Mouse (Mus musculus) kidney, embryonic 16.5 days (tissue): ENCODE measurements around the gene Rdh1. TPM values are rescaled to one million over a fixed set of nuclear protein-coding genes. Genes with fewer than 3 reads are reported as not detected.
"Not testable (repeated sequence)": the region's sequence is repeated elsewhere in the genome, so short reads cannot be mapped to it uniquely, and the experiment has no call there.

ENCODE experiments used
- ATAC-seq: fragments of 200-750 bp; cut with Nextera tagmentation; 2 replicates; pipeline ENCODE4 v1.8.0; 2017; ENCODE audit warnings: moderate TSS enrichment; ENCODE audit not compliant: low FRiP score, low TSS enrichment
- H3K27ac ChIP-seq: fragments of 300-500 bp; sonication (generic); 2 replicates; pipeline ENCODE4 v1.5.1; 2014; ENCODE audit warnings: low read length
- H3K27me3 ChIP-seq: fragments of 300-500 bp; sonication (generic); 2 replicates; pipeline ENCODE4 v1.6.1; 2014; ENCODE audit warnings: low read length, control low read depth, mixed read lengths; ENCODE audit not compliant: insufficient read depth
- H3K36me3 ChIP-seq: fragments of 300-500 bp; sonication (generic); 2 replicates; pipeline ENCODE4 v1.6.1; 2014; ENCODE audit warnings: low read length, control low read depth, mixed read lengths; ENCODE audit not compliant: insufficient read depth
- H3K4me1 ChIP-seq: fragments of 300-500 bp; sonication (generic); 2 replicates; pipeline ENCODE4 v1.6.1; 2014; ENCODE audit warnings: low read length, control low read depth, mixed read lengths; ENCODE audit not compliant: insufficient read depth
- H3K4me2 ChIP-seq: fragments of 300-500 bp; sonication (generic); replicated peaks from 2 replicates; pipeline ENCODE4 v1.6.1; 2014; ENCODE audit warnings: low read depth, low read length
- H3K4me3 ChIP-seq: fragments of 300-500 bp; sonication (generic); 2 replicates; pipeline ENCODE4 v1.5.1; 2014; ENCODE audit warnings: mild to moderate bottlenecking, low read length
- H3K9ac ChIP-seq: fragments of 300-500 bp; sonication (generic); replicated peaks from 2 replicates; pipeline ENCODE4 v1.6.1; 2014; ENCODE audit warnings: low read length
- H3K9me3 ChIP-seq: fragments of 300-500 bp; sonication (generic); 2 replicates; pipeline ENCODE4 v1.6.1; 2016; ENCODE audit warnings: low read length, control low read depth
- WGBS: fragments of 180-500 bp; shearing (Covaris S2); extraction: QIAGEN DNeasy Blood & Tissue Kit; methylation state at CpG from one replicate; pipeline ENCODE4 v1.1.7; 2014; 5-methylcytosine and 5-hydroxymethylcytosine counted together
- polyA plus RNA-seq: library from polyadenylated mRNA; unstranded; fragments of >200 nt; fragmentation: Nextera tagmentation; extraction: Ambion mirVana; gene quantifications from 2 replicates; pipeline ENCODE4 v1.2.1, GENCODE M21; 2015

Rdh1 gene
- polyA plus RNA-seq, 1 experiment from 2014 or later, result 0.22 TPM

DNA sequence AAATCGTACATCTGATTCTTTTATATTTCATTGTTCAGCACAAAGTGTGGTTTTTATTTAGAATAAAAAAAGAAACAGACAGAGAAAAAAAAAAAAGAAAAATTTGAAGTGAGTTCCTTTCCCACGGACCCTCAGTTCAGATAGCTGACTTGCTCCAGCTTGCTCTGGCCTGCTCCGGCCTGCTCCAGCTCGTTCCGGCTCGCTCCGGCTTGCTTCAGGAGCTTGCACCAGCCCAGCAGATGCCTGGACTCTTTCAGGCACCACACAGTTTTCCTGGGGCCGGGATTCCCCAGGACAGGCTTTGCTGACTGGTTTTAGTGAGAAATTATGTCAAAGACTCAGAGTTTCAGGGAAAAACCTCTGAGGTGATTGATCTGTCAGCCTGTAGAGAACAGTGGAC is 12.3 kb upstream of the Rdh1 start:
- 81% methylated on average over 8 of the region's 8 CpGs for WGBS
- H3K27ac ChIP-seq, result peak overlapping the region; percentile 72
- H3K9ac ChIP-seq, result 0 out of 2 replicates have a peak overlapping the region, but pooled peaks have one; percentile 30
- peaks cover 39% of the 10 kb centered on the region for H3K4me1 ChIP-seq
- no peak overlapping the region for H3K4me3 ChIP-seq
- no peaks in the 10 kb centered on the region for H3K9me3 ChIP-seq
- H3K4me2 ChIP-seq, result no peak overlapping the region
- ATAC-seq, result no peak
- H3K36me3 ChIP-seq, result peaks cover 48% of the 10 kb centered on the region
- no peaks in the 10 kb centered on the region for H3K27me3 ChIP-seq

DNA sequence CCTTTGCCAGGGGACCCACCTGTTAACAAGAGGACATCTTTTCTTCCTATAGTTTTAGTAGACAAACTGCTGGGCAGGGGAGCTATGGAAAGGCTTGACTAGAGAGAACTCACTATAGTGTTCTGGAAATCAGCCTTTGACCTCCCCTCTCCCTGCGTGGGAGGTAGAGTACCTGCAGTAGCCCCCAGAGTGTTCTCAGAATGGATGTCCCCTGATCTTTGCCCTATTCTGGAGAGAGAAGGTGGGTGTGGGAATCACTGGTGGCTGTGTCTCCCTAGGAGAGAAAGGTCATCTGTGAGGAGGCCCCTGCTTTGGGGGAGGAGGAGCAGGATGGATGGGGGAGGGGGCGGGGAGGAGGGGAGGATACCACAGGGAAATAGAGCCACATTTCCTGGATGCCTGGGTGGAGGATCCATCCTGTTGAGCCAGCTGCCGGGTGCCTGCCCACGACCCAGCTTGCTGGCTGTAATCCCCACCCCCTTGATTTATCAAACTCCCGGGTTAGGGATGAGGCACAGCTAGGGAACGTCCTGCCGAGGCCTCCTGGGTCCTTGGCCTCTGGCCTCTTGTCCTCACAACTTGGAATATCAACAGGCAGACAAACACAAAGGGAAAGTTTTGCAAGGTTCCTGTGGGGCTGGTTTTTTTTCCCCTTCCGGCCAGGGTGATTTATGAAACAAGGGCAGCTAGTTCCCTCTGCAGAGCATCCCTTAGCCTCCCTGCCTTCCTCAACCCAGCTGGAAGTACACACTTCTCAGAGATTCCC is 10.5 kb upstream of the Rdh1 start:
- Histone ChIP-seq H3K4me2 (peak overlapping the region; percentile 40), H3K27ac (peak overlapping the region; percentile 81), H3K36me3 (peaks cover 30% of the 10 kb centered on the region), H3K9me3 (no peaks in the 10 kb centered on the region), H3K27me3 (no peaks in the 10 kb centered on the region), H3K4me1 (peaks cover 39% of the 10 kb centered on the region), H3K9ac (no peak overlapping the region; the same call in 1 of the 2 replicates), H3K4me3 (peak overlapping the region; percentile 35)
- ATAC-seq, result peak; percentile 81
- WGBS, result 4% methylated on average over 8 of the region's 8 CpGs

DNA sequence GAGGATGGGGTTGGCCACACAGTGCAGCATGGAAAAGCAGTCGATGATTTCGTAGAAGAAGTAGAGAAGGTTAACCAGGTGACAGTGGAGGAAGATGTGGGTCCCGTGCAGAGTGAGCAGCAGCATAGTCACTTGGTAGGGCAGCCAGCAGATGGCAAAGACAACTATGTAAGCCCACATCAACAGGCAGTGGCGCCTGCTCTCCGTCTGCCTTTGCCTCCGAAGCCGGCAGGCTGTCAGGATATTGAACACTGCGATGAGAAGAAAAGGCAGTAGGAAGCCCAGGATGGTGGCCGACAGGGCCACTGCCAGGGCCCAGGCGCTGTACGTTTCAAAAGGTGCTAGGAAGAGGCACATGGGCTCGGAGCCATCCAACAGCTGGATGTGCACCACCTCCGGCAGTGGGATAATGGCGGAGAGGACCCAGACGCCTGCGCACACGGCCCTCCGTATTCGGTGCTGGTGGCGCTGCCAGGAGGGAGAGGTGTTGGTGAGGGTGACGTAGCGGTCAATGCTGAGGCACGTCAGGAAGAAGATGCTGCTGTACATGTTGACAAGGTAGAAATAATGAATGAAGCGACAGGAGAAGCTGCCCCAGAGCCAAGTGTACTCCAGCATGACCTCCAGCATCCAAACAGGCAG is 9.3 kb upstream of the Rdh1 start:
- Histone ChIP-seq H3K4me2 (peak overlapping the region; percentile 40), H3K36me3 (peaks cover 19% of the 10 kb centered on the region), H3K9me3 (no peaks in the 10 kb centered on the region), H3K9ac (peak overlapping the region; percentile 12), H3K4me1 (peaks cover 46% of the 10 kb centered on the region), H3K4me3 (peak overlapping the region; percentile 35), H3K27me3 (no peaks in the 10 kb centered on the region), H3K27ac (peak overlapping the region; percentile 81)
- 54% methylated on average over 24 of the region's 24 CpGs for WGBS
- ATAC-seq, result no peak

DNA sequence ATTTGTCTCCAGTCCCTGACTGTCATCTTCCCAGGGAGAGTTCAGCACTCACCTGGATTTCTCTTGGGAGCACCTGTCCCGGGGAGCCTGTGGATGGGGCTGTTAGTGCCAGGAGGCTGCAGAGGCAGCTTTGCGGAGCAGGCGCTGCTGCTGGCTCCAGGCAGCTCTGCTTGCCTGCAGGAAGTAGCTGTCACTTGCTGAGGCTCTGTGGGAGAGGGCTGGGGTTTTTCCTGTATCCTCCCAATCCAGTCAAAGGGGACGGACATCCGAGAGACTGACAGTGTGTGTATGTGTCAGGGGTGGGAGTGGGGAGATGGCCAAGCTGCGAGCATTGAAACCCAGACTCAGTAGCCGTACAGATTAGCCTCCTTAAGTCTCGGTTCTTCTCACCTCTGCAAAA is 8.0 kb upstream of the Rdh1 start, which contains the start of gene Gpr182:
Gpr182 (minus strand) TSS at position 185 of the 400 bp plus-strand sequence.
- peak within 1 kb of the TSS; percentile 40 for H3K4me2 ChIP-seq
- H3K4me3 ChIP-seq, result peak within 1 kb of the TSS; percentile 35
- H3K27me3 ChIP-seq, result no peaks in the 10 kb centered on the region
- H3K27ac ChIP-seq, result peak within 1 kb of the TSS; percentile 32; the same call in 1 of the 2 replicates
- H3K4me1 ChIP-seq, result peaks cover 49% of the 10 kb centered on the region
- 35% methylated on average over 8 of the region's 8 CpGs for WGBS
- no peaks in the 10 kb centered on the region for H3K9me3 ChIP-seq
- H3K36me3 ChIP-seq, result peaks cover 7% of the 10 kb centered on the region; the same call in 1 of the 2 replicates
- ATAC-seq, result peak; percentile 20; the same call in 1 of the 2 replicates
- H3K9ac ChIP-seq, result peak within 1 kb of the TSS; percentile 37

DNA sequence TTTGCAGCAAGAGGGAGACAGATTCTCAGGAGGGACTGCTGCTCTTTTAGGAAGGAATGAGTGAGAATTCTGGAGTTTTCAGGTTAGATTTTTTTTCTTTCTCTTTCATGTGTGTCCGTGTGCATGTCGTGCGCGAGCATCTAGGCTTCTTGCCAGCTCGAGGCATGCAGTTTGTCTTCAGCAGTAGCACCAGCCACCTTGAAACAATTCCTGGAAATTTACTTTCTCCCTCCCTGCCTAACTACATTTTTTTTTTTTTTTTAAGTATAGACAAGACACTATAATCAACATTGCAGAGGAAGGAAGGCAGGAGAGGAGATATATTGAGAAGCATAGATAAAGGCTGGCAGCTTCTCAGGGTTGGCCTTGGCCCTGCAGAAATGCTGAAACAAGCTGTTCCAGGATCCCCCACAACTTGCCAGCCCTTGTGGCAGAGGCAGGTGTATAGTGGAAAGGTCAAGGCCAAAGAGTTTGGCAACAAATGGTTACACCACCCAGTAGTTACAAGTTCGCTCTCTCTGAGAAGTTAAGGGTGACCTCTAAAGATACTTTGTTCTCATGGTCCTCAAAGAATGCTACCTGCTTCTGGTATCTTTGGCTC is 4.9 kb upstream of the Rdh1 start:
- peak overlapping the region; percentile 5 for H3K27ac ChIP-seq
- ATAC-seq, result no peak
- H3K4me2 ChIP-seq, result 0 out of 2 replicates have a peak overlapping the region, but pooled peaks have one; percentile 18
- WGBS, result 49% methylated on average over 6 of the region's 6 CpGs
- no peaks in the 10 kb centered on the region for H3K27me3 ChIP-seq
- H3K4me1 ChIP-seq, result peaks cover 30% of the 10 kb centered on the region
- no peak overlapping the region for H3K9ac ChIP-seq
- no peaks in the 10 kb centered on the region for H3K9me3 ChIP-seq
- H3K36me3 ChIP-seq, result no peaks in the 10 kb centered on the region
- H3K4me3 ChIP-seq, result no peak overlapping the region

DNA sequence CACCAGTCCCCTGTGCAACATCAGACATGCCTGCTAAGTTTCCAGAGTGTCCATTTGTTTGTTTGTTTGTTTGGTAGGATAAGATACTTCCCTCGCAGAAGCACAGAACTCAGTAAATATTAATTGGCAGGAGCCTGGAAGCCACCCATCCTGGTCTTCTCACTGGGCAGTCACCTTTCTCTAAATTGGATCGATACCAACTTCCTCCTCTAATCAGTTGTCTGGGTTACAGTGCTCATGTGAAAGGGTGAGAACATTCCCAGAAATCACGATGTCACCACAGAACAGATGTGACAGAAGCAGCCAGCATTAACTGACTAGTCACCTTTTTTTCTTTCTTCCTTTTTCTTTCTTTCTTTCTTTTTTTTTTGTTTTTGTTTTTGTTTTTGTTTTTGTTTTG is 4.3 kb upstream of the Rdh1 start:
- Histone ChIP-seq H3K4me2 (no peak overlapping the region), H3K4me1 (peaks cover 24% of the 10 kb centered on the region), H3K27me3 (no peaks in the 10 kb centered on the region), H3K9ac (no peak overlapping the region), H3K9me3 (no peaks in the 10 kb centered on the region), H3K4me3 (no peak overlapping the region), H3K36me3 (no peaks in the 10 kb centered on the region), H3K27ac (peak overlapping the region; percentile 5; the same call in 1 of the 2 replicates)
- no peak for ATAC-seq
- 68% methylated on average over 3 of the region's 3 CpGs for WGBS

DNA sequence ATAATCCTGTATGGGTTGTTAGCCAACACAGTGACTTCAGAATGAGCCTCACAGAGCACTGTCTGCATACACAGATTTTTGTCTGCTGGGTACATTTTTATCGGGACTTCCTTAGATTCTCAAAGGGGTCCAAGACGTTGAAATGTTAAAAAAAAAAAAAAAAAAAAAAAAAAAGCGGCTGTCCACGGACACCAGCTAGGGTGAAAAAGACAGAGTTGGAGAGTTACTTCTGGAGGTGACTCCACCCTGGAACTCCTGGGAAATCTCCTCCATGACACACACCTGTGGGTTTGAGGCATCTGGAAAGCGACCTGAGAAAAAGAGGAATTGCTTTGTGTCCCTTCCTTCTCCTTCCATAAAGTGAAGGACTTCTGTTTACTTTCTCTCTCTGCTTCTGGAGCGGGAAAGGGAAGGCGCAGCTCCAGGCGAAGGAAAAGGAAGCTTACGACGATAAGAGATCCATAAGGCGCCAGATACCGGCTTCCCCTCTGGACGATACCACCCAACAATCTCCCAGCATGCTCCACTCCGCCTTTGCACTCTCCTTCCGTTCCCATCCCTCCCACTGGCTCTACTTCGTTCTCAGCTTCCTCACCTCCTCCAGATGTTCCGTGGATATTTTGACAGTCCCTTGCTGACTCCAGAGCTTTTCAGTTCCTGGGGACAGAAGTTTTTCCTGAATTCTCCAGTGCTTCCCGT is 3.6 kb upstream of the Rdh1 start:
- Histone ChIP-seq H3K27ac (no peak overlapping the region), H3K27me3 (no peaks in the 10 kb centered on the region), H3K4me2 (peak overlapping the region; percentile 47), H3K36me3 (no peaks in the 10 kb centered on the region), H3K9me3 (no peaks in the 10 kb centered on the region), H3K4me1 (peaks cover 23% of the 10 kb centered on the region), H3K4me3 (peak overlapping the region; percentile 19), H3K9ac (0 out of 2 replicates have a peak overlapping the region, but pooled peaks have one; percentile 26)
- 42% methylated on average over 18 of the region's 18 CpGs for WGBS
- no peak for ATAC-seq

DNA sequence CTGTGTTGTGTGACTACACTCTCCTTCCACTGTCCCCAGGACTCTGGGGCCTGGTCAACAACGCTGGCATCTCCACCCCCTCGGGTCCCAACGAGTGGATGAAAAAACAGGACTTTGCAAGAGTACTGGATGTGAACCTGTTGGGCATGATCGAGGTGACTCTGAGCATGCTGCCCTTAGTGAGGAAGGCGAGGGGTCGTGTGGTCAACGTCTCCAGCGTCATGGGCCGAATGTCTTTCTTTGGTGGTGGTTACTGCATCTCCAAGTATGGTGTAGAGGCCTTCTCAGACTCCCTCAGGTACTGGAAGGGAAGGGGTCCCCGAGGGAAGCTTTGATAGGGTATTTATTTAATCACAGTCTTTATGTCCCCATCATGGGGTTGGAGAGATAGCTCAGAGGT is 3.4 kb downstream of the Rdh1 start:
- WGBS, result 90% methylated on average over 10 of the region's 10 CpGs
- peak overlapping the region; percentile 10; the same call in 1 of the 2 replicates for H3K27ac ChIP-seq
- H3K9ac ChIP-seq, H3K36me3 ChIP-seq, ATAC-seq, H3K4me2 ChIP-seq, H3K9me3 ChIP-seq, H3K4me3 ChIP-seq, H3K27me3 ChIP-seq, H3K4me1 ChIP-seq: not testable (repeated sequence)

DNA sequence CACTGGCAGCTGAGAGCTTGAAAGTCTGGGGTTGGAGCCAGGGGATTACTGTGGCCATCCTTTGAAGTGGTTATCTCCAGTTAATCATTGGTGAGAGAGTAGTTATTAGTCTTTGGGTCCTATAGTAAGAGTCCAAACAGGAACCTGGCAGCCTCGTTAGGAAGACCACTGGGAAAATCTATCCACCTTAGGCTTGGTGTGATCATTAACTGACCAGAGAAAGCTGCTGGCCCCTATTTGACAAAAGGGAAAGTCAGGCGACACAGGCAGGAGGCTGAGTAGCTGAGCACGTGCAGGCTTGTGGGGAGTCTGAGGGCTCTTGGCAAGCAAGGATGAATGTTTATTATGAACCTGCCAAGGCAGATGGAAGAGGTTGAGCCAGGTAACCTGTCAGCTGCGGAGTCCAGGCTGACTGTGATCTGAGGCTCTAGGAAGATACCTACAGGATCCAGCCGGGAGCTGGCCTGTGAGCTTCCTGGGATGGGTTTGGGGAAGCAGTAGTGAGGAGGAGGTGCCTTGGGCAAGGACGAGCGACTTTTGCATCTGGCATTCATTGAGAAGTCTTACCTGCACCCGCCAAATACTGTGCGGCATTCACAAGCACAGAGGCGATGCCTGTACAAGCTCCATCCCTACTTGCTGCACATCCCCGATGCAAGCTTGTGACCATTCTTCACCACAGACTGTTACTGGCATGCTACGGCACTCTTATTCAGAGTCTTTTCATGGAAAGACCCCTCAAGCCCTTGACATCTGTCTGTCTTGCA is 4.6 kb downstream of the Rdh1 start:
- no peaks in the 10 kb centered on the region for H3K27me3 ChIP-seq
- H3K9me3 ChIP-seq, result no peaks in the 10 kb centered on the region
- H3K4me1 ChIP-seq, result peaks cover 5% of the 10 kb centered on the region
- 55% methylated on average over 12 of the region's 12 CpGs for WGBS
- H3K27ac ChIP-seq, result peak overlapping the region; percentile 84
- H3K4me2 ChIP-seq, result no peak overlapping the region
- H3K9ac ChIP-seq, result peak overlapping the region; percentile 26; the same call in 1 of the 2 replicates
- H3K36me3 ChIP-seq, result no peaks in the 10 kb centered on the region
- peak; percentile 88 for ATAC-seq
- no peak overlapping the region for H3K4me3 ChIP-seq
